Mouse (Mus musculus): ENCODE measurements around the gene Nek7.

- no peak for TF ChIP-seq CTCF (IDR thresholded peaks at IDR 0.05; ENCODE audit: borderline replicate concordance, extremely low read depth, insufficient read depth, insufficient read length)
- TF ChIP-seq POLR2A (IDR thresholded peaks at IDR 0.05; ENCODE audit: borderline replicate concordance, extremely low read depth, insufficient read depth, insufficient read length, poor library complexity, severe bottlenecking), result no peak
Measured at GRCm38 (mm10) chr1:138627804-138628203, 7.9 kb upstream of the Nek7 start.

All from brain, embryonic 14.5 days (tissue).